Mouse (Mus musculus) frontal cortex, postnatal 14 days (tissue): Measurements from ENCODE around the gene B4galnt4.

Experiments
- DNase-seq, 2 experiments: peaks; one replicate each; pipeline ENCODE4 v3.0.0; 2022; ENCODE audit warnings: low spot score in 2 of 2

Gene B4galnt4

GRCm38 (mm10) chr7:141070058-141070862 is 9.4 kb downstream of the B4galnt4 start:
- peak; percentile 57 to 77 for DNase-seq

GRCm38 (mm10) chr7:141072017-141072745 is 11.3 kb downstream of the B4galnt4 start:
- DNase-seq = no peak

GRCm38 (mm10) chr7:141073782-141074181 is 12.9 kb downstream of the B4galnt4 start:
- DNase-seq = no peak

GRCm38 (mm10) chr7:141077841-141078240 is 16.9 kb downstream of the B4galnt4 start, which contains the start of gene Pkp3:
Pkp3 (plus strand) TSS chr7:141078218.
- DNase-seq = no peak

GRCm38 (mm10) chr7:141078876-141079275 is 18.0 kb downstream of the B4galnt4 start:
- DNase-seq = no peak

DNA sequence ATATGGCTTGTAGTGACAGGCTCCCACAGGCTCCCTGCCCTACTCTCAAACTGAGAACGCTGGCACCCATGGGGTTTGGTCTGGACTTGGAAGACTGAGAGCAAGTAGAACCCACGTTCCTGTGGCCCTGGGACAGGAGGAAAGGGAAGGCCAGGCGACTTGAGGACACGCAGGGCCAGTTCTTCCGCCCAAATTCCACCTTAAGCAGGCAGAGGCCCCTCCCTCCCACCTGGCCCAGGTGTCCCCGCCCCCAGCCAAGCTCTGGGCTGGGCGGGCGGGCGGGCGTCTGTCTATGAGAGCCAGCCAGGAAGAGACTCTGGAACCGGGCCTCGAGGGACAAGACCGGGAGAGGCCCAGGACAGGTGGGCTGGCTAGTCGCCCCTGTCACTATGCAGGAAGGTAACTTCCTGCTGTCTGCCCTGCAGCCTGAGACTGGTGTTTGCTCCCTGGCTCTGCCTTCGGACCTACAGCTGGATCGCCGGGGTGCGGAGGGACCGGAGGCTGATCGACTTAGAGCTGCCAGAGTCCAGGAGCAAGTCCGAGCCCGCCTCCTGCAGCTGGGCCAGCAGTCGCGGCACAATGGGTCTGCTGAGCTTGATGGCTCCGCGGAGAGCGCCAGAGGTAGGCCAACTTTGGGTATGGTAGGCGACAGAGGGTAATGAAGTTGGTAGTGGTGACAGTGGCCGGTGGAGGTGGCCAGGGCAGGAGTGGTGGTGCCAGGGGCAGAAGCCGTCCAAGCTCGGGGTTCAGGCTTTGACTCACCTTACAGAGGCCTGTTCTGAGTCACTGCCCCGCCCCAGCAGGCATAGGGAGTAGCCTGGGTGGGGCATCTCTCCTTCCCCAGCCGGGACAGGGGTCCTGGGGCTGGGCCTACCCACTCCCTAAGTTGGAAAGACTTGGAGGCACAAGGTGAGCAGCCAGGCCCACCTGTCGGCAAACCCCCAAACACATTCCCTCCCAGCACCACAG is 18.9 kb downstream of the B4galnt4 start:
- no peak for DNase-seq

- DNase-seq = no peak
These were observed 27.0 kb downstream of the B4galnt4 start for GRCm38 (mm10) chr7:141087894-141088293.

DNA sequence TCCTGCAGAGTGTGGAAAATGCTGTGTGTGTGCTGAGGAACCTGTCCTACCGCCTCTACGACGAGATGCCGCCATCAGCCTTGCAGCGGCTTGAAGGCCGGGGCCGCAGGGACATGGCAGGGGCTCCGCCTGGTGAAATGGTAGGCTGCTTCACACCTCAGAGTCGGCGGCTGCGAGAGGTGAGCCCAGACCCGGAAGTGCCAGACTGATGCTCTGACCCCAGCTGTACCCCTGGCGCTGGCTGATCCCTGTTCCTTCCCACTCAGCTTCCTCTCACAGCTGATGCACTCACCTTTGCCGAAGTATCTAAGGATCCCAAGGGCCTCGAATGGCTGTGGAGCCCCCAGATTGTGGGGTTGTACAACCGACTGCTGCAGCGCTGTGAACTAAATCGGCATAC is 27.6 kb downstream of the B4galnt4 start:
- DNase-seq = no peak

DNA sequence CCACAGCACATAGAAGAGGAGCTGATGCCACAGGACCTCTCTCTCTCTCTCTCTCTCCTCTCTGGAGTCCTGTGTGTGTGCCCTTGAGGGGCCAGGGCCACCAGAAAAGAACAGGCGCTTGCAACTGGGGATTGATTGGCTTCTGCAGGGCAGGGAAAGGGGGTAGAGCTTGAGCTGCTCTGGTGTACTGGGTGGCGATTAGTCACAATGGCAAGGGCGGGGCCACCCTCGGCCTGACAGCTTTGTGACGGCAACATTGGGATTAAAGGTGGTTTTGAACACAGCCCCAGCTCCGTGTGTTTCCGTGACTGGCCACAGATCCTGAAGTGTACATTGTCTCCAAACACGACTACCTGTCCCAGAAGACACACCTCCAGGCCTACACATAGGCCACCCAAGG is 29.3 kb downstream of the B4galnt4 start:
- no peak for DNase-seq

GRCm38 (mm10) chr7:141092051-141092735 is 31.3 kb downstream of the B4galnt4 start:
- peak; percentile 37 to 51 for DNase-seq

GRCm38 (mm10) chr7:141093950-141094349 is 33.0 kb downstream of the B4galnt4 start:
- DNase-seq = no peak

DNA sequence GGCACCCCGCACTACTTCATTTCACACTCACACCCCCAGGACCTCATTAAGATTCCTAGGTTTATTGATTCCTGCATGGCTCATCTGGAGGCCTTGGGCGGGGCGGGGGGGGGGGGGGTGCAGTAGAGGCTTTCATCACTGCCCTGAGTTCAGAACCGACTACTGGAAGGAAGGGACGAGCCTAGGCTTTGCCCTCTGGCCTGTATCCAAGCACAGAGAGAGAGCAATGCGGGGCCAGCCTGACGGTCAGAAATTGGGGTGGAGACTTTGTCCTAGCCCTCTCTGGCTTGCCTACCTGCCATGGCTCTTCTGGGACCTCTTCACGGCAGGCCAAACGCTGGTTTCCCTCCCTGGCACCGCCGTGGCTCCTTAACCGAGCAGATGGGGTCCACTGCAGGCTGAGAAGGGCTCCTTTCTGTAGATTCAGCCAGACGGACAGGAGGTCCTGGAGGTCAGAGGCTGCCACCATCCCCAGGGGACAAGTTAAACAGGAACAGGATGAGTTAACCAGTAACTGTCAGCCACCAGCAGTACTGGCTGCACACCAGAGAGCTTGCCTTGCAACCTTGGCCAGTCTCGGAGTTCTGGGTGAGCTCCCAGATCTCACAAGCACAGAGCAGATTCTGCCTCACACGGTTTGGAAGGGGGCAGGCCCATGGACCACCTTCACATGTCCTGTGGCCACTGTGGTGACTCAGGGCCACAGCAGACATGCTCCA is 33.7 kb downstream of the B4galnt4 start:
- DNase-seq = no peak

- no peak for DNase-seq
These were observed 35.1 kb downstream of the B4galnt4 start for GRCm38 (mm10) chr7:141096021-141096420.

- no peak for DNase-seq
These were observed 35.7 kb downstream of the B4galnt4 start for GRCm38 (mm10) chr7:141096649-141097056.

- DNase-seq = no peak
These were observed 36.3 kb downstream of the B4galnt4 start for GRCm38 (mm10) chr7:141097177-141097576.

- DNase-seq = peak in 1 of 2 experiments; percentile 29
These were observed 39.2 kb downstream of the B4galnt4 start, which contains the start of gene Sigirr for GRCm38 (mm10) chr7:141099911-141100691. Sigirr (minus strand) TSS chr7:141100572.

DNA sequence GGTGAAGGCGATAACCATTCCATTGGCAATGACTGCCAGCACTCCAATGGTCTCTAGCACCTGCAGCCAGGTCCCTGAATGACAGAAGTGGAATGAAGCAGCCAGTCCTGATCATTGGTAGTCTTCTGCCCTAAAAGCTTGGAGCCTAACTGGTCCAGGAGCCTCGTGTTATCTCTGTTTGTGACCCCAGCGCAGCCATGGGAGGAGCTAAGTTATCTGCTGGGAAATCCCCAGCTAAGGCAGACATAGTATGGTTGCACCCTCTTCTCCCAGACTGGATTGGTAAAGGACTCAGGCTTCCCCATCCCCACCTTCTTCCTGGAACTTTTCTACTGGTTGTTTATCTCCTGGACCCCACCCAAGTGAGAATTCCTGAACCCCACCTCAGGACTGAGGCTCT is 42.3 kb downstream of the B4galnt4 start:
- DNase-seq = no peak

DNA sequence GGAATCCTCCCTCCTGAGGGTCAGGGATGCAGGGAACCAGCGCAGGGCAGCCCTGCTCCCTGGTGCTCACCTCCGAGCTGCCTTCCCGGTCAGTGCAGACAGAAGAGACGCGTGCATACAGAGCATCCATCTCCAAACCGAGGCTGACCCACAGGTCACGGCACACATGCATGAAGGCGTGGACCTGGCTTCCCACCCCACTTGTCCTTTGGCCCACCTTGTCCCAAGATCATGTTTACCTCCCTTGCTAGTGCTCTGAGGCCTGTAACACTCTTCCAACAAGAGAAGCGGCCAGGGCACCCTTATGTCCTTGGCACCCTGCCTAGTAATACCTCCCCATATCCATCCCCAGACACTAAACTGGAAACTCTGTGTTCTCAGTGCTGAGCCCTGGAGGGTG is 55.0 kb downstream of the B4galnt4 start:
- no peak for DNase-seq

GRCm38 (mm10) chr7:141117636-141118035 is 56.7 kb downstream of the B4galnt4 start, which contains the start of gene Ano9:
Ano9 (minus strand) TSS chr7:141117806.
- no peak for DNase-seq

- DNase-seq = no peak
These were observed 58.6 kb downstream of the B4galnt4 start for GRCm38 (mm10) chr7:141119487-141119886.
